Mouse (Mus musculus): ENCODE results near the gene Limd2.
"Not testable (repeated sequence)": the region's sequence is repeated elsewhere in the genome, so short reads cannot be mapped to it uniquely, and the experiment has no call there.

Limd2 gene

GRCm38 (mm10) chr11:106126727-106127373, 33.8 kb downstream of the Limd2 start:
- DNase-seq (ENCODE audit: low spot score in 2 of 2): not testable (repeated sequence)

- DNase-seq (ENCODE audit: low spot score in 2 of 2): no peak
Measured at GRCm38 (mm10) chr11:106125827-106126226, 34.8 kb downstream of the Limd2 start.

- DNase-seq (ENCODE audit: low spot score in 2 of 2): no peak
Measured at GRCm38 (mm10) chr11:106124784-106125183, 35.9 kb downstream of the Limd2 start.

GRCm38 (mm10) chr11:106122736-106123135, 37.9 kb downstream of the Limd2 start:
- DNase-seq (ENCODE audit: low spot score in 2 of 2): no peak

GRCm38 (mm10) chr11:106122221-106122620, 38.4 kb downstream of the Limd2 start:
- no peak for DNase-seq (ENCODE audit: low spot score in 2 of 2)

GRCm38 (mm10) chr11:106111688-106112087, 49.0 kb downstream of the Limd2 start:
- DNase-seq (ENCODE audit: low spot score in 2 of 2): no peak
